Mouse (Mus musculus) ES-Bruce4 (cell line): ENCODE measurements around the gene Hsd17b12. TPM values are rescaled to one million over a fixed set of nuclear protein-coding genes. Genes with fewer than 3 reads are reported as not detected.

ENCODE experiments used
- H3K27ac ChIP-seq: 2 replicates; pipeline ENCODE4 v1.5.1; 2012; ENCODE audit warnings: low read length, inconsistent platforms; ENCODE audit not compliant: insufficient read depth
- H3K27me3 ChIP-seq: 2 replicates; pipeline ENCODE4 v1.6.1; 2012; ENCODE audit warnings: mild to moderate bottlenecking, low read length, inconsistent platforms; ENCODE audit not compliant: control insufficient read depth, poor library complexity, insufficient read depth, severe bottlenecking
- H3K36me3 ChIP-seq: 2 replicates; pipeline ENCODE4 v1.6.1; 2012; ENCODE audit warnings: inconsistent platforms, mild to moderate bottlenecking, low read length, moderate library complexity; ENCODE audit not compliant: control insufficient read depth, poor library complexity, insufficient read depth, severe bottlenecking
- H3K4me1 ChIP-seq: one replicate; pipeline ENCODE4 v1.8.1; 2011; ENCODE audit warnings: low read length; ENCODE audit not compliant: control insufficient read depth, insufficient read depth
- H3K4me3 ChIP-seq: 2 replicates; pipeline ENCODE4 v1.5.1; 2011; ENCODE audit warnings: low read depth, mild to moderate bottlenecking, low read length
- H3K9ac ChIP-seq: 2 replicates; pipeline ENCODE4 v1.6.1; 2012; ENCODE audit warnings: low read depth, mild to moderate bottlenecking, inconsistent platforms; ENCODE audit not compliant: poor library complexity, severe bottlenecking
- H3K9me3 ChIP-seq: replicated peaks from 2 replicates; pipeline ENCODE4 v1.6.1; 2012; ENCODE audit warnings: mild to moderate bottlenecking, low read length, inconsistent platforms; ENCODE audit not compliant: control insufficient read depth, poor library complexity, insufficient read depth, severe bottlenecking
- CTCF ChIP-seq: IDR thresholded peaks from one replicate; pipeline ENCODE4 v1.8.1; 2011; ENCODE audit warnings: low read depth, low read length
- EP300 ChIP-seq: IDR thresholded peaks from 2 replicates; pipeline ENCODE4 v1.6.1; 2011; ENCODE audit warnings: low read depth, low read length; ENCODE audit not compliant: insufficient read depth
- POLR2A ChIP-seq: IDR thresholded peaks from one replicate; pipeline ENCODE4 v1.8.1; 2011; ENCODE audit warnings: low read length; ENCODE audit not compliant: insufficient read depth
- polyA plus RNA-seq: library from polyadenylated mRNA; stranded (reverse); fragments of >200 nt; gene quantifications from 2 replicates; pipeline ENCODE4 v1.2.4, GENCODE M21; 2011; ENCODE audit warnings: low read depth; ENCODE audit not compliant: missing spikeins, insufficient read depth, insufficient read length

Hsd17b12 gene
- polyA plus RNA-seq, result 95.3 and 101 TPM in 2 replicates

- Histone ChIP-seq H3K27me3 (no peaks in the 10 kb centered on the region), H3K9ac (peak within 1 kb of the TSS; percentile 86), H3K36me3 (no peaks in the 10 kb centered on the region), H3K9me3 (no peaks in the 10 kb centered on the region), H3K4me1 (peaks cover 1% of the 10 kb centered on the region), H3K4me3 (peak within 1 kb of the TSS; percentile 97), H3K27ac (peak within 1 kb of the TSS; percentile 52)
- TF ChIP-seq EP300 (0 out of 2 replicates have a peak, but pooled peaks have one; percentile 29), CTCF (no peak), POLR2A (peak; percentile 71)
Observed at GRCm38 (mm10) chr2:94157592-94158519, at the start of gene Hsd17b12. TSS of gene Hsd17b12 (minus strand) at chr2:94157964.

GRCm38 (mm10) chr2:94184906-94185305, 27.1 kb upstream of the Hsd17b12 start:
- no peak overlapping the region for H3K4me3 ChIP-seq
- no peaks in the 10 kb centered on the region for H3K9me3 ChIP-seq
- H3K27ac ChIP-seq, result no peak overlapping the region
- H3K9ac ChIP-seq, result no peak overlapping the region
- no peaks in the 10 kb centered on the region for H3K4me1 ChIP-seq
- TF ChIP-seq EP300, result no peak
- no peak for TF ChIP-seq CTCF
- TF ChIP-seq POLR2A, result no peak
- no peaks in the 10 kb centered on the region for H3K36me3 ChIP-seq
- no peaks in the 10 kb centered on the region for H3K27me3 ChIP-seq

- no peak overlapping the region for H3K4me3 ChIP-seq
- no peak overlapping the region for H3K9ac ChIP-seq
- TF ChIP-seq POLR2A (no peak), CTCF (no peak), EP300 (no peak)
- H3K27me3 ChIP-seq, result no peaks in the 10 kb centered on the region
- no peaks in the 10 kb centered on the region for H3K4me1 ChIP-seq
- no peak overlapping the region for H3K27ac ChIP-seq
- no peaks in the 10 kb centered on the region for H3K9me3 ChIP-seq
- no peaks in the 10 kb centered on the region for H3K36me3 ChIP-seq
Observed at GRCm38 (mm10) chr2:94184142-94184541, 26.4 kb upstream of the Hsd17b12 start.

GRCm38 (mm10) chr2:94179030-94179407, 21.3 kb upstream of the Hsd17b12 start:
- Histone ChIP-seq H3K9ac (no peak overlapping the region; the same call in 1 of the 2 replicates), H3K27ac (no peak overlapping the region), H3K36me3 (no peaks in the 10 kb centered on the region), H3K27me3 (no peaks in the 10 kb centered on the region), H3K4me3 (no peak overlapping the region), H3K9me3 (no peaks in the 10 kb centered on the region), H3K4me1 (no peaks in the 10 kb centered on the region)
- TF ChIP-seq CTCF (no peak), EP300 (no peak), POLR2A (no peak)

- H3K27ac ChIP-seq, result no peak overlapping the region
- no peaks in the 10 kb centered on the region for H3K36me3 ChIP-seq
- H3K9ac ChIP-seq, result peak overlapping the region; percentile 89
- H3K27me3 ChIP-seq, result no peaks in the 10 kb centered on the region
- no peaks in the 10 kb centered on the region for H3K4me1 ChIP-seq
- no peak for TF ChIP-seq CTCF
- no peak for TF ChIP-seq EP300
- TF ChIP-seq POLR2A, result no peak
- H3K9me3 ChIP-seq, result no peaks in the 10 kb centered on the region
- H3K4me3 ChIP-seq, result peak overlapping the region; percentile 98
Observed at GRCm38 (mm10) chr2:94178321-94179029, 20.7 kb upstream of the Hsd17b12 start.

- no peaks in the 10 kb centered on the region for H3K4me1 ChIP-seq
- H3K27ac ChIP-seq, result no peak overlapping the region
- TF ChIP-seq CTCF, result no peak
- TF ChIP-seq EP300, result no peak
- no peak for TF ChIP-seq POLR2A
- H3K27me3 ChIP-seq, result no peaks in the 10 kb centered on the region
- H3K4me3 ChIP-seq, result no peak overlapping the region
- no peaks in the 10 kb centered on the region for H3K9me3 ChIP-seq
- H3K36me3 ChIP-seq, result no peaks in the 10 kb centered on the region
- H3K9ac ChIP-seq, result no peak overlapping the region
Observed at GRCm38 (mm10) chr2:94177294-94177693, 19.5 kb upstream of the Hsd17b12 start.
